Mouse (Mus musculus) layer of hippocampus, adult 18-20 months (tissue): Measurements from ENCODE around the gene Slc1a3. TPM values are rescaled to one million over a fixed set of nuclear protein-coding genes. Genes with fewer than 3 reads are reported as not detected.
"Not testable (repeated sequence)": the region's sequence is repeated elsewhere in the genome, so short reads cannot be mapped to it uniquely, and the experiment has no call there.

ENCODE experiments used
- DNase-seq, 2 experiments: peaks; one replicate each; pipeline ENCODE4 v3.0.0; 2022; ENCODE audit warnings: low spot score in 2 of 2
- total RNA-seq, 2 experiments: library from RNA; stranded (reverse); gene quantifications; 2 replicates each; pipeline ENCODE4 v1.2.3; 2021

Gene Slc1a3
- total RNA-seq, 2 experiments from 2014 or later: 371 to 373 TPM

- DNase-seq: peak in 1 of 2 experiments; percentile 39
These were observed 986 bp downstream of the Slc1a3 start for GRCm38 (mm10) chr15:8709578-8709977.

GRCm38 (mm10) chr15:8706613-8707012 is 4.0 kb downstream of the Slc1a3 start:
- DNase-seq: no peak

DNA sequence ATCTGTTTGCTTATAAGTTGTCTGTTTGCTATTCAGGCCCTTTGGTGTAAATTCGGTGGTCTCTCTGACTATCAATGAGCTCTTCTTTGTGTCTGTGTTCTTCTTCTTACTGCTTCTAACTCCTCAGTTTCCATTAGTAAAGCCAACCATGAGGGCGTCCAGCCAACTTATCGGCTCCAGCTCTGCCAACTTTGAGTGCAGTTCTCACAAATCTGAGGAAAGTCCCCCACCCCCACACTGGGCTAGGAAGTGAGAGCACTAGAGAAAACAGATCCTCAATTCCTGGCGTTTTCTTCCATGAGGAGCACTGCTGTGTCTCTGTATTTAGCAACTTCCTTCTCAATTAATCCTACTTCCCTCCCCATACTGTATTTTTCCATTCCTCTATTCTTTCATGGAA is 4.4 kb downstream of the Slc1a3 start:
- DNase-seq: peak; percentile 33 to 69

DNA sequence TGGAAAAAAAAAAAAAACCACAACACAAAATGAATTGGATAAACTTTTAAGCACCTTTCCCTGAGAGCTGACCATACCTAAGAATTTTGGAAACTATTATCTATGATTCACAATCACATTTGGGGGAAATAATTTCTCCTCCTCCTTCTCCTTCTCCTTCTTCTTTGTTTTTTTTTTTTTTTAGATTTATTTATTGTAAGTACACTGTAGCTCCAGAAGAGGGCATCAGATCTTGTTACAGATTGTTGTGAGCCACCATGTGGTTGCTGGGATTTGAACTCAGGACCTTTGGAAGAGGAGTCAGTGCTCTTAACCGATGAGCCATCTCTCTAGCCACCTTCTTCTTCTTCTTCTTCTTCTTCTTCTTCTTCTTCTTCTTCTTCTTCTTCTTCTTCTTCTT is 5.0 kb downstream of the Slc1a3 start:
- not testable (repeated sequence) for DNase-seq

- no peak for DNase-seq
These were observed 12.6 kb downstream of the Slc1a3 start for GRCm38 (mm10) chr15:8697976-8698375.

GRCm38 (mm10) chr15:8697500-8697899 is 13.1 kb downstream of the Slc1a3 start:
- DNase-seq: peak; percentile 57 to 76

DNA sequence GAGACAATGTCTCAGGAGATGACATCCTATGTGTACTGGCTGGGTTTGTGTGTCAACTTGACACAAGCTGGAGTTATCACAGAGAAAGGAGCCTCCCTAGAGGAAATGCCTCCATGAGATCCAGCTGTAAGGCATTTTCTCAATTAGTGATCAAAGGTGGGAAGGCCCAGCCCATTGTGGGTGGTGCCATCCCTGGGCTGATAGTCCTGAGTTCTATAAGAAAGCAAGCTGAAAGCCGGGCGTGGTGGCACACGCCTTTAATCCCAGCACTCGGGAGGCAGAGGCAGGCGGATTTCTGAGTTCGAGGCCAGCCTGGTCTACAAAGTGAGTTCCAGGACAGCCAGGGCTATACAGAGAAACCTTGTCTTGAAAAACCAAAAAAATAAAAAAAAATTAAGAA is 20.4 kb downstream of the Slc1a3 start:
- not testable (repeated sequence) for DNase-seq

DNA sequence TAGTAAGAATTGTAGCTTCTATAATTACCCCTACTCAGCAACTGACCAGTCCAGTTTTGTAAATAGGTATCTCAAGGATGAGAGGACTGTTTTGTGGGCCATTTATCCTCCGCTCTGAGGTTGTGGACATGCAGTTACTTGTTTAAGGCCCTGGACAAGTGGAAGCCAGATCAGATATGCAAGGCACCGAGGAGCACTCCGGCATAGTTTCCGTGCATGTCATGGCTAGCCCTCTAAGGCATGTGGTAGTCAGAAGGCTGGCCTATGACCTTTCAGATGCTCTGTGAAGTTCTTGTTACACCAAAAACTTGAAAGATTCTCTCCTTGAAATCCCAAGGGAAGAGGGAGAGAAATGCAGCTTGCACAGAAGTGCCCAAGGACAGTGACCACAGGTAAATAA is 23.7 kb downstream of the Slc1a3 start:
- DNase-seq: no peak

DNA sequence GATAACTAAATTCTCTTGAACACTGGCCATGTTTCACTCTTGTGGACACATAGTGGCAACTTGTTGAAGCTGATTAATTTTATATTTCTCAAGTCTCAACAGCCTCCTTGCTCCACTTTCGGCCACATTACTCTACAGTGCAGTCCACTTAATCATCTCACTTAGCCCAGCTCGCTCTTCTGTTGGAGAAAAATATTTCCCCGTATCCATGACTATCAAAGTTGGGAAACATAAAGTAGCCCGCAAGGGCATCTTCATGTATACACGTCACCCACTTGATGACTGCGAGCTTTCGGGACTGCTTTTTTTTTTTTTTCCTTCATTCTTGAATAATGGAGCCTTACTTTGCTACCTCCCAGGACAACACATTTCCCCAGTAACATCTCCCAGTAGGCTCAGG is 25.1 kb downstream of the Slc1a3 start:
- DNase-seq: no peak

DNA sequence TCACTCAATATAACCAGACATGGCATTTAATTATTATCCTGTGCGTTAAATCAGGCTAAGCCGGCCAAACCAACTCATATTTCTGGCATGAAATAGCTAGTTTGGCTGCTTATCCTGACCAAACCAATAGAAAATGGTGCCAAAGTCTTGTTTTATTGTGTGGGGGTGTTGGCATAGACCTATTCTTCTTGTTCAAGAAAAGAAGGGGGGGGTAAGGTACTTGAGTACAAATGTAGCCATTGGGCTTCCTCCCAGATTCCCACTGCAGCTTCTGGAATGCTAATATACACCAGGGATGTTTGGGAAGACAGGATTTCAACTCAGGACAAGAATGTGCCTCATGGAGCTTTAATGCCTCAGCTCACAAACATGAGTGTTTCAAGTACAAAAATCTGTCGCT is 26.3 kb downstream of the Slc1a3 start:
- DNase-seq: no peak

DNA sequence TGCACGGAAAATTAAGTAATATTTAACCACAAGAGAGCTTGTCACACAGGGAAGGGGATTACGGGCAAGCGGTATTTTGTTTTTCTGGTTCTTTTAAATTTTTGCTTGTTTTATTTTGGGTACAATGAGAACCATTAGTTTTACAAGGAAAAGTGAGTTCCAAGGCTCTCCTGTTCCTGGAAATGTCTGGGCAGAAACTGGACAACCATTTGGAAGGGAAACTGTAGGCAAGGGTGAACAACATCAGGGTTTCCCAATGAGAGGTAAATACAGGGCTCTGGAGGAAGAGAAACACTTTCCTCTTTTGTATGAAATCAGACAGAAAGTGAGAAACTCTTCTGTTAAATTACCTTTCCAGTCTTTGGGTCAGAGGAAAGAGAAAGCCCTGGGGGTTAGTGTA is 27.7 kb downstream of the Slc1a3 start:
- DNase-seq: no peak

- no peak for DNase-seq
These were observed 28.1 kb downstream of the Slc1a3 start for GRCm38 (mm10) chr15:8682421-8682820.

DNA sequence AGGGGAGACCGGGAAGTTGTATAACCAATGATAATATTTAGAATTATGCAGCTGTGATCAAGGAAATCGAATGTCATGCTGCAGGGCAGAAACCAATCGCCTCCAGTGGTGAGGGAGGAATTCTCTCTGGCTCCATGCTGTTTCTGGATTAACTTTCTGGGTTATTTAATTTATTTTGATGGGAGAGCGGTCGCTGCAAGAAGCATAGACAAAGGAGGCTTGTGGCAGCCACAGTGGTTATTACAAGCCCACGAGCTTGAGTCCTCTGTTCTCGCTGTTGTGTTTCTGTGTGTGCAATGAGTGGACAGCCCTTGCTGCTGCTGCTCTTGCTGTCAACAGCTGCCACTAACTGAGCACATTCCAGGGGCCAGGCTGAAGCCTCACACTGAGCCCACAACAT is 28.6 kb downstream of the Slc1a3 start:
- no peak for DNase-seq

GRCm38 (mm10) chr15:8681009-8681408 is 29.6 kb downstream of the Slc1a3 start:
- no peak for DNase-seq

GRCm38 (mm10) chr15:8676959-8677358 is 33.6 kb downstream of the Slc1a3 start:
- no peak for DNase-seq

GRCm38 (mm10) chr15:8676211-8676691 is 34.3 kb downstream of the Slc1a3 start:
- no peak for DNase-seq

- no peak for DNase-seq
These were observed 34.9 kb downstream of the Slc1a3 start for GRCm38 (mm10) chr15:8675616-8676015.

- no peak for DNase-seq
These were observed 38.0 kb downstream of the Slc1a3 start for GRCm38 (mm10) chr15:8672532-8672931.

- DNase-seq: no peak
These were observed 42.6 kb downstream of the Slc1a3 start for GRCm38 (mm10) chr15:8667849-8668522.

- DNase-seq: no peak
These were observed 44.8 kb downstream of the Slc1a3 start for GRCm38 (mm10) chr15:8665675-8666350.

DNA sequence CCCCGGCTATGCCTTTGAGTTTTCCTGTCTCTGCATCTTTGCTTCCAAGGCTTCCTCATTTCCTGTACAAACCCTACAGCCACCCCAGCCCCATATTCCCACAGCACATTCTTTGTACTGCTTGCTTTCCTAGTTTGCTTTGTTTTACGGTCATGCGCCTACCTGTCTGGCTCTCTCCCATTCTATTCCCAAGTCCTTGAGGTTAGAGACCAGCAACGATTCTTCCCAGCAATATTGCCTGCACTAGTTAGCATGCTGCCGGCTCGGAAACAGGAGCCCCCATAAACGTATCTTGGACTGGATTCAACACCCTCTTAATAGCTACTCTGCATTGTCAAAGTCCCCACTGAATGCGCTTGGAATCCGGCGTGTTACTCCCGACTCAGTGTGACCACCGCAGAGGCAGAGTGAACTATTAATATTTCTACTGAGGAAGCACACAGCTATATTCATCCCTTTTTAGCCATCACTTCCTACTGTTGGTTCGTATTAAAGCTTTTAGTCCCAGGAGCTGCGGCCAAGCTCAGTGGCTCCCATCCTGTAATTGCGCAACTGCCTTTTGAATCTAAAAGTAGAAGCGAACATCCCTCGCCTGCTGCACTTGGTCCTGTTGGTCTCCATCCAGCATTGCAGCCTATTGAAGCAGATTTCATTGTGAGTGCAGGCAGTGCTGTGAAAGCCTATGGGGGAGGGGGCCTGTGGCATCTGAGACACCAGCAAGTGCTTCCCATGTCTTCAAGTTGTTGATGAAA is 47.0 kb downstream of the Slc1a3 start:
- peak; percentile 61 to 85 for DNase-seq

DNA sequence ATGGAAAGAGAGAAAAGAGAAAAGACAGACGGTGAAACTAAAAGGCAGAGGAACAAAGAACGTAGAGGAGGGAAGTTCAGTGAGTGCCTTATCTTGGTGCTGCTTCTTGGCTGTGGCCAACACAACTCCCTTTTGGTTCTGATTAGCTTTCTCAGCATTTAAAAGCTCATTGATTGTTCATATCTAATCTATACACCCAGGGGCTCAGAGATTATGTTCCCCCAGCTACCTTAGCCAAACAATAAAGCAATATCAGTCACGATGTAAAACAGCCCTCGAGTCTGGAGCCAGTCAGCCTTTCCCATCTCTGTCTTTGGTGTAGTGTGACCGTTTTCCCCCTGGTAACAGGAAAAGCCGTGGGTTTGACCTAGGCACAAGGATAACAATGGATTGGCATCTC is 48.7 kb downstream of the Slc1a3 start:
- DNase-seq: no peak
